Mouse (Mus musculus) lung, adult 2 months (tissue): Measurements from ENCODE around the gene Ptprm. TPM values are rescaled to one million over a fixed set of nuclear protein-coding genes. Genes with fewer than 3 reads are reported as not detected.

Experiments used
- DNase-seq: peaks from one replicate; pipeline ENCODE4 v3.0.0; 2022
- H3K4me1 ChIP-seq: fragments of 200-500 bp; 2 replicates; pipeline ENCODE4 v1.6.1; 2011; ENCODE audit warnings: low read length; ENCODE audit not compliant: control insufficient read depth, insufficient read depth
- H3K4me3 ChIP-seq: fragments of 200-500 bp; replicated peaks from 2 replicates; pipeline ENCODE3; 2011; ENCODE audit warnings: low read depth, mild to moderate bottlenecking, control low read depth, low read length; ENCODE audit errors: extremely low read depth
- CTCF ChIP-seq: fragments of 200-500 bp; IDR thresholded peaks from 2 replicates; pipeline ENCODE4 v1.5.1; 2011; ENCODE audit warnings: mild to moderate bottlenecking, low read length, control low read depth; ENCODE audit not compliant: insufficient read depth
- POLR2A ChIP-seq: fragments of 200-500 bp; IDR thresholded peaks from 2 replicates; pipeline ENCODE4 v1.6.1; 2011; ENCODE audit warnings: low read depth, mild to moderate bottlenecking, control low read depth, low read length, borderline replicate concordance; ENCODE audit errors: extremely low read depth
- WGBS: fragments of 180-500 bp; shearing (Covaris S2); methylation state at CpG from one replicate; pipeline ENCODE4 v1.1.7; 2018; 5-methylcytosine and 5-hydroxymethylcytosine counted together
- polyA plus RNA-seq: library from polyadenylated mRNA; depleted of rRNA; stranded (reverse); fragments of >200 nt; gene quantifications from 2 replicates; pipeline ENCODE4 v1.2.3, GENCODE M21; 2012

The Ptprm gene
- polyA plus RNA-seq, 1 experiment, result 69.9 TPM

DNA sequence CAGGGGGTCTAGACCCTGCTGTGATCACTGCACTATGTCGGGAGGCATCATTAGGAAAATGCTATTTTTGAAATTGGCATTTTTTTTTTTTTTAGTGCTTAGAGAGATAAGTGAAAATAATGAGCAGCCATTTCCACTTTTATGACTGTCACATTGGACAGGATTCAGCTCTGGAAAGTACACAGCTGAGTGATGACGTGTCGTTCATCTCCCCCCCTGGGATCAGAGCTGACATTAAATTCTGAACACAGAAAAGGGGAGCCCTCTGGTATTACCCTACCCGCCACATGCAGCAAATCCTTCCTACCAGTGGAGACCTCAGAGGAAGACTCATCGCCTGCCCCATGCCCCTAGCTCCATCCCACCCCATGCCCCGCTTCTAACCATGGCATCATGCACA, 540.5 kb downstream of the Ptprm start:
- DNase-seq, result no peak
- WGBS, result 83% methylated on average over 6 of the region's 6 CpGs
- TF ChIP-seq CTCF (no peak), POLR2A (no peak)
- Histone ChIP-seq H3K4me3 (no peak overlapping the region), H3K4me1 (no peaks in the 10 kb centered on the region)

GRCm38 (mm10) chr17:66813346-66813745, 540.9 kb downstream of the Ptprm start:
- DNase-seq, result no peak
- TF ChIP-seq CTCF, result no peak
- TF ChIP-seq POLR2A, result no peak
- no peak overlapping the region for H3K4me3 ChIP-seq
- no peaks in the 10 kb centered on the region for H3K4me1 ChIP-seq
- 91% methylated on average over 10 of the region's 10 CpGs for WGBS

DNA sequence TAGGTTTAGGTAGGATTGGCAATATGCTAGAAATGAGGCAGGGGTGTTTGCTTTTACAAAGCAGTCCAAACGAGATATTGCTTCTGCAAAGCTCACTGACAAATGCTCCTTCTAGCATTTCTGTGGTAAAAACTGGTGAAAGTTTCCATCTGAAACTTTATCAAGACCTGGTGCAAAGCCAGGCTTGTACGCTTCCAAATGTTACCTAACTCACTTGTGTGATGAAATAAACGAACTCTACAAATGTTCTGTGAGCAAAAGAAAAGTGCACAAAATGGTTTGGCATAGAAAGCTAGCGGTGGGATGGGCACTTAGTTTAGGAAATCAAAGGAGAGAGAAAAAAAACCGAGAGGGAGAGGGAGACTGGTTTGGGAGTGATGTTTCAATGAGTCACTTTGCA, 544.5 kb downstream of the Ptprm start:
- DNase-seq, result no peak
- H3K4me1 ChIP-seq, result no peaks in the 10 kb centered on the region
- 63% methylated on average over 5 of the region's 5 CpGs for WGBS
- H3K4me3 ChIP-seq, result no peak overlapping the region
- no peak for TF ChIP-seq CTCF
- no peak for TF ChIP-seq POLR2A

DNA sequence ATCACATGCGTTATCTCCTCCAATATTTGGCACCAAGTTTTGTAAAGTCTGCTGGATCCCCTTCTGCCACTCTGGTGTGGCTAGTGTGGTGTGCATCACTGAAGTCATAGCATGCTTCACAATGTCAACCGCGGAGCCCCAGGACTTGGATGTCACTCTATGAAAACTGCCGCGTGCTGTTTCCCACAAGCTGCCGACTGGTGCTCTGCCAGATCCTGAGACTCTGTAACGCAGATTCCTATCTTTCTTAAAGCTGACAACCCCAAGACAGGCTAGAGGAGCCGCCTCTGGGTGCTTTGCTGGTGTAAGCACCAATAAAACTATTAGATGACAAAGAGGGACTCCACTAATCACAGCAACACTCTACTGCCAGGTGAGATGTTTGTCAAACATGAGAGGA, 546.1 kb downstream of the Ptprm start:
- TF ChIP-seq POLR2A, result no peak
- no peak for TF ChIP-seq CTCF
- WGBS, result 69% methylated on average over 8 of the region's 8 CpGs
- H3K4me1 ChIP-seq, result no peaks in the 10 kb centered on the region

DNA sequence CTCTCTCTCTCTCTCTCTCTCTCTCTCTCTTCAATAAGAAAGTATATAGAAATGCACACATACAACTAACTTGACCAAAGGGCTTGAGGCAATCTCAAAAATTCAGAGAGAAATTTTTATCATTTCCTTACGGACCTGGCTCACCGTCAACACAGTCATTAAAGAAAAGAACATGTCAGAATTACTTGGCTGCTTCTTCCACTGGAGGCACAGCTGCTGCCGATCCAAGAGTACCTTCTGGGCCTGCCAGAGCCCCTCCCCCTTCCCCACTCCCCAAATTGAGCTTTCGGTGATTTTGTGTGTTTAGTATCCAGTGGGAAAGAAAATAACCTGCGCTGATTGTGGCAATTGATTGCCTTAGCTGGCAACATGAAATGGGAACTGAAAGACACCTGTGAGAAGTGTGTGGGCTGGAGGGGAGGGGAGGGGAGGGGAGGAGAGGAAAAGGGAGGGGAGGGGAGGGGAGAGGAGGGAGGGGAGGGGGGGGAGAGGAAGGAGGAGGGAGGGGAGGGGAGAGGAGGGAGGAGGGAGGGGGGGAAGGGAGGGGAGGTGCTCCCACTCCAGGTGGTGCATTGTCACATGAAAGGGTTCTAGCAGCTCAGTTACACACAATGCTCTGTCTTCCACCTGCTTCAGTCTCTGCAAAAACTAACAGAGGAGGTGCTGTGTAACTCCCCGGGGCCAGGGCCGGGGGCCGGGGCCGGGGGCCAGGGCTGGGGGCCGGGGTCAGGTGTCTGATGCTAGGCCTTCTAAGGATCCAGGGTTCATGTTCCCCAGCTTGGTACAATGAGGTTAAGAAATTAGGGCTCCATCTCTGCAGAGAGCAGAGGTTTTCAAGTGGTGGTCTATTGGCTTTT, 552.2 kb downstream of the Ptprm start:
- WGBS, result 62% methylated on average over 10 of the region's 10 CpGs

More for the DNA sequence above, 546.1 kb downstream of the Ptprm start:
- DNase-seq, result no peak
- no peak overlapping the region for H3K4me3 ChIP-seq

DNA sequence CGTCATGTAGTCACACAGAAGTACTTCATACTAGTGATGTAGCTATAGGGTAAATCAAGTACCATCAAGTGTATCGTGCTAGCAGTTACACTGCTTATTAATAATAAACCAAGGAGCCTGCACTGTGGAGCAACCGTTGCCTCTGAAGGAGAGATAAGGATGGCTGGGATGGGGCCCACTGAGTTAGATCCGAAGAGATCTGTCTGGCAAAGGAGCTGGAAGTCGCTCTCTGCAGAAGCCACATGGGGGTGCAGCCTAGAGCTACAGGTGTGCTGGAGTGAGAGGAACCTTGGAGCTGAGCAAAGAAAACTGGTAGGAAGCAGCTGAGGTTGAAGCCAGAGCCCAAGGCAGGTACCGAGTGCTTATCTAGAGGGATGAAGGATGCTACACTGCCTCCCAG, 554.0 kb downstream of the Ptprm start:
- TF ChIP-seq CTCF (no peak), POLR2A (no peak)
- 83% methylated on average over 6 of the region's 6 CpGs for WGBS
- no peaks in the 10 kb centered on the region for H3K4me1 ChIP-seq
- no peak overlapping the region for H3K4me3 ChIP-seq
- no peak for DNase-seq

More for the DNA sequence above, 552.2 kb downstream of the Ptprm start:
- TF ChIP-seq POLR2A, result no peak
- TF ChIP-seq CTCF, result no peak
- no peaks in the 10 kb centered on the region for H3K4me1 ChIP-seq
- no peak overlapping the region for H3K4me3 ChIP-seq
- DNase-seq, result no peak

GRCm38 (mm10) chr17:66786166-66786565, 568.1 kb downstream of the Ptprm start:
- no peak for DNase-seq
- no peak for TF ChIP-seq POLR2A
- TF ChIP-seq CTCF, result no peak
- no peaks in the 10 kb centered on the region for H3K4me1 ChIP-seq
- 65% methylated on average over 12 of the region's 12 CpGs for WGBS
- H3K4me3 ChIP-seq, result no peak overlapping the region

DNA sequence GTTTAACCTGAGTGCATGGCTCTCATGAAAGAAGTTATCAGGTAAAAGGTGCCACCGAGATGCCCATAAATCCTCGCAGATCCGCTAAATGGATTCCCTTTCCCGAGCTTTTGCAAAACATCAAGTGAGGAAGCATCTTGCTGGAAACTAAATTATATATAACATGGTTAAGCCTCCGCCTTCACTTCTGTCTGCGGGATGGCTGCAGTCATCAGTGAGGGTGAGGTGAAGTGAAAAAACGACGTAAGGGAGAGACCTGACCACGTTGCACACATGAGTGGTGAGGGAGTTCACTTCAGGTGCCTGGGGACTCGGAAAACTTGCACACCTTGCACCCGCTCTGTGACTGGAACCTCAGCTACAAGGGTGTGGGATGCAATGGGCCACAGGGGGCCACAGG, 568.7 kb downstream of the Ptprm start:
- Histone ChIP-seq H3K4me1 (no peaks in the 10 kb centered on the region), H3K4me3 (no peak overlapping the region)
- WGBS, result 88% methylated on average over 11 of the region's 11 CpGs
- DNase-seq, result no peak
- no peak for TF ChIP-seq POLR2A
- TF ChIP-seq CTCF, result no peak

DNA sequence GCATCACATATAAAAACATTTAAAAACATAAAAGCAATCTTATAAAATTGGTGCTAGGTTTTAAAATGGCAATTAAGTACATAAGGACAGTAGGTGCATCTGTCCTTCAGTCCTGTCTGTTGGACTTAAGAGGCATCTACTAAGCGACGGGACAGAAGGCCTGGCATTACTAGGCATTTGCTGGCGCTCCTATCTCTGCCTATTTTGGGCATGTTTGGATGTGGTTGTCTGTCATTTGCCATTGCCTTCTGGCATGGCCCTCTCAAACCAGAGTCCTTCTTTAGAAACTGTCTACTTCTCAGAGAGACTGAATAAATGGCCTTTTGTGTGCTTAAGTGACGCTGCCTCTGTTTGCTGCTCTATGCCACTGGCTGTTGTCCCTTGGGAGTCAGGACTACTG, 570.7 kb downstream of the Ptprm start:
- TF ChIP-seq POLR2A, result no peak
- no peak for DNase-seq
- WGBS, result 89% methylated on average over 4 of the region's 4 CpGs
- Histone ChIP-seq H3K4me3 (no peak overlapping the region), H3K4me1 (no peaks in the 10 kb centered on the region)

DNA sequence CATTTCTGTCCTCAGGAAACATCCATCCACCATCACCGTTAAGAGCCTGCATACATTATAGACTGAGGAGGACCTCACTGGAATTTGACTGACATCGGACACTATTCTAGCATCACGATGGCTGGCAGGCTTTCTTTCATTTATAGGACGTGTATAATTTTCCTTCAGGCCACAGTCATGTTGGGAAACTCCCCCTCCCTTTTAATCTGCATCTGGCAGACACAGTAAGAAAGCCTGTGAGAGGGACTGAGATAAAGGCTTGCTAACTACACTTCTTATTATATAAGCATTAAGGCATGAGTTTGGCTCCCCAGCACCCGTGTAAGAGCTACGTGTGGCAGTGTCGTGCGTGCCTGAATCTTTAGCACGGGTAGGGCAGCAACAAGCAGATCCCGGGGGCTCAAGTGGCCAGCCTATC, 571.2 kb downstream of the Ptprm start:
- no peak overlapping the region for H3K4me3 ChIP-seq
- no peaks in the 10 kb centered on the region for H3K4me1 ChIP-seq
- TF ChIP-seq CTCF (no peak), POLR2A (no peak)
- 75% methylated on average over 10 of the region's 10 CpGs for WGBS
- no peak for DNase-seq

DNA sequence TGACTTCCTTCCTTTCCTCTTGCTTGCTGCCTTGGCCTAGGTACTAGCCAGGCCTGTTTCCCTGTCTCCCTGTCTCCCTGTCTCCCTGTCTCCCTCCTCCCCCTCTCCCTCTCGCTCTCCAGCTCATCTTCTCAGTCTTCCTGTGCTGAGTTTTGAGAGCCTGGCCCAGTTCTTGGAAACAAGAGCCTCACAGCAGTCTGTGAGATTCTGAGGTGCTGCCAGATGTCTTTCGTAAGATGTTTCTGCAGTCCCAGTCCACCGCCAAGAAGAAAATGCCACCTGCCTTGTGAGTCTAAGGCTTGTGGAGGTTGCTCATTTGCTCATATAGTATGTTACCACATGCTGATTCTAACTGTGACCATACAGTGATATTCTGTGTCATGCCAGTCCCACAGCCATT, 572.3 kb downstream of the Ptprm start:
- TF ChIP-seq CTCF, result no peak
- no peak for TF ChIP-seq POLR2A
- no peak overlapping the region for H3K4me3 ChIP-seq
- DNase-seq, result no peak
- 64% methylated on average over 3 of the region's 3 CpGs for WGBS
- H3K4me1 ChIP-seq, result no peaks in the 10 kb centered on the region
